In genomic region chr10:117454171-117454500, GRCm38 (mm10) we compare ENCODE assay signal across 27 mouse cellular contexts.
"Had no signal": no experiment of that assay in that cellular context is flagged by ENCODE, and none has a peak within 500 bp of the region (broad histone marks: within the 10 kb centered on the region; RNA-seq: fewer than 3 reads in every experiment).

No protein-coding gene starts in this region.

- H3K4me3 ChIP-seq: embryonic facial prominence, embryonic 10.5 days; embryonic facial prominence, embryonic 12.5 days; embryonic facial prominence, embryonic 13.5 days; embryonic facial prominence, embryonic 15.5 days; erythroblast, embryonic 14.5 days; forebrain, embryonic 10.5 days; forebrain, embryonic 12.5 days; forebrain, embryonic 13.5 days; forebrain, embryonic 15.5 days; gastrocnemius, adult 2 months; heart, adult 2 months had no signal

- ATAC-seq: forebrain, embryonic 13.5 days; forebrain, embryonic 14.5 days; forebrain, embryonic 15.5 days; forebrain, embryonic 16.5 days; forebrain, postnatal 0 days had no signal

- H3K27me3 ChIP-seq: embryonic facial prominence, embryonic 12.5 days; embryonic facial prominence, embryonic 15.5 days; forebrain, embryonic 15.5 days had no signal

- H3K9ac ChIP-seq: embryonic facial prominence, embryonic 12.5 days; embryonic facial prominence, embryonic 13.5 days; embryonic facial prominence, embryonic 15.5 days; forebrain, embryonic 12.5 days; forebrain, embryonic 13.5 days; forebrain, embryonic 15.5 days; forebrain, postnatal 0 days had no signal

- H3K27ac ChIP-seq: embryonic facial prominence, embryonic 10.5 days; embryonic facial prominence, embryonic 12.5 days; embryonic facial prominence, embryonic 13.5 days; embryonic facial prominence, embryonic 15.5 days; forebrain, embryonic 10.5 days; forebrain, embryonic 12.5 days; forebrain, embryonic 13.5 days; forebrain, embryonic 15.5 days; gastrocnemius, adult 2 months; heart, adult 2 months had no signal

- H3K9me3 ChIP-seq: embryonic facial prominence, embryonic 10.5 days; embryonic facial prominence, embryonic 12.5 days; embryonic facial prominence, embryonic 13.5 days; embryonic facial prominence, embryonic 15.5 days; forebrain, embryonic 10.5 days; forebrain, embryonic 12.5 days; forebrain, embryonic 13.5 days; forebrain, embryonic 15.5 days had no signal

- H3K4me1 ChIP-seq: embryonic facial prominence, embryonic 12.5 days; forebrain, embryonic 15.5 days had no signal

- H3K36me3 ChIP-seq: embryonic facial prominence, embryonic 10.5 days; embryonic facial prominence, embryonic 12.5 days; embryonic facial prominence, embryonic 13.5 days; embryonic facial prominence, embryonic 15.5 days; forebrain, embryonic 10.5 days; forebrain, embryonic 12.5 days; forebrain, embryonic 15.5 days had no signal

- H3K4me2 ChIP-seq: embryonic facial prominence, embryonic 12.5 days; embryonic facial prominence, embryonic 13.5 days; embryonic facial prominence, embryonic 15.5 days; forebrain, embryonic 12.5 days; forebrain, embryonic 13.5 days; forebrain, embryonic 15.5 days had no signal

- DNase-seq: cerebellum, adult 9-10 months; cerebellum, adult 9-11 months; cerebellum, postnatal 10 days; cerebellum, postnatal 14 days; cerebellum, postnatal 25 days; cerebellum, postnatal 36 days; embryo, embryonic 11 days; forebrain, postnatal 0 days; gastrocnemius, adult 2 months; gastrocnemius, postnatal 10 days; gastrocnemius, postnatal 14 days; gastrocnemius, postnatal 25 days; gastrocnemius, postnatal 36 days; heart, adult 11 months; heart, adult 18-20 months; heart, adult 2 months had no signal
